Comparison of ENCODE assay signal across 8 mouse cellular contexts in genomic region chr3:62860731-62861130, GRCm38 (mm10).
DNase-seq lines count a peak whose midpoint lies in the region; ATAC-seq and TF ChIP-seq lines count a peak whose summit lies in the region.

No protein-coding gene starts in this region.

- intact Hi-C loops in heart, postnatal 36 days (cut with DNase I) = no loop called here
- intact Hi-C loops in left cerebral cortex, postnatal 25 days (cut with DNase I) = loop anchor here (2.0 kb wide), 1 partner anchor 334 kb away; no protein-coding TSS in a partner anchor

- peak; percentile 62 for TF ChIP-seq CTCF in Patski (IDR thresholded peaks at IDR 0.05)

- CTCF ChIA-PET in Patski (lab: Charles Lee) = no interaction called here

- H3K27me3 ChIP-seq in Patski = peaks cover 9% of the 10 kb centered on the region

- in situ Hi-C loops in Patski (cut with MboI; ENCODE audit: low pct_unique_long_range_greater_than_20kb) = loop anchor here (5.0 kb wide), 1 partner anchor 333 kb away; no protein-coding TSS in a partner anchor

- ATAC-seq in Patski = no peak

- peak; percentile 4 for DNase-seq in heart, postnatal 4 days
- DNase-seq in heart, postnatal 36 days = no peak
- no peak for DNase-seq in Patski (ENCODE audit: low read depth, low spot score)
- peak; percentile 4 for DNase-seq in forelimb bud, embryonic 11.5 days (ENCODE audit: low read depth, low spot score)
- peak; percentile 20 to 53 for DNase-seq in left cerebral cortex, postnatal 25 days (ENCODE audit: low spot score in 2 of 2)
- DNase-seq in right cerebral cortex, postnatal 10 days (ENCODE audit: low spot score in 2 of 2) = peak; percentile 45 to 58
- DNase-seq in spleen, adult 12 weeks (ENCODE audit: low spot score) = no peak
- no peak for DNase-seq in B cell, adult 2 months

- POLR2A ChIA-PET in Patski (lab: Charles Lee) = no interaction called here

Comparison
In these comparisons a context has a peak if more than half of its experiments do, and no peak if none do; other contexts are left out.
1. DNase-seq: peak in heart, postnatal 4 days (single experiment), forelimb bud, embryonic 11.5 days (single experiment), left cerebral cortex, postnatal 25 days (2 of 2) and right cerebral cortex, postnatal 10 days (2 of 2); none in heart, postnatal 36 days (0 of 2), Patski (single experiment), spleen, adult 12 weeks (single experiment) and B cell, adult 2 months (0 of 2).